In genomic region chr6:30692826-30693225, GRCm38 (mm10) we compare ENCODE assay signal across 8 mouse cellular contexts. TPM values are rescaled to one million over a fixed set of nuclear protein-coding genes. Genes with fewer than 3 reads are reported as not detected.
A peak's percentile ranks its signal among the peaks of the same experiment; 100 is the strongest.
DNase-seq lines count a peak whose midpoint lies in the region; ATAC-seq and TF ChIP-seq lines count a peak whose summit lies in the region.

No protein-coding gene starts in this region.

- H3K9ac ChIP-seq in limb, embryonic 14.5 days (ENCODE audit: low read depth, low read length, severe bottlenecking), result peak overlapping the region; percentile 51
- peak overlapping the region; percentile 69 for H3K9ac ChIP-seq in stomach, postnatal 0 days (ENCODE audit: low read length)

- TF ChIP-seq CTCF in cerebellum, adult 2 months (IDR thresholded peaks at IDR 0.05; ENCODE audit: borderline replicate concordance, insufficient read depth, low read depth, low read length), result no peak
- TF ChIP-seq CTCF in thymus, adult 2 months (IDR thresholded peaks at IDR 0.05; ENCODE audit: borderline replicate concordance, control insufficient read depth, extremely low read depth, insufficient read depth, low read length, poor library complexity), result no peak
- TF ChIP-seq CTCF in stomach, postnatal 0 days (IDR thresholded peaks at IDR 0.05; ENCODE audit: low read depth), result no peak

- no peak for TF ChIP-seq EP300 in stomach, postnatal 0 days (optimal IDR thresholded peaks at IDR 0.05)

- peaks cover 4% of the 10 kb centered on the region; the same call in 1 of the 2 replicates for H3K4me1 ChIP-seq in cerebellum, adult 2 months (ENCODE audit: control insufficient read depth, insufficient read depth, low read length)
- peaks cover 5% of the 10 kb centered on the region for H3K4me1 ChIP-seq in thymus, adult 2 months (replicated peaks; ENCODE audit: control insufficient read depth, insufficient read depth, low read length)
- peaks cover 9% of the 10 kb centered on the region for H3K4me1 ChIP-seq in limb, embryonic 14.5 days (ENCODE audit: control insufficient read depth, insufficient read depth, low read length)
- H3K4me1 ChIP-seq in stomach, postnatal 0 days (replicated peaks; ENCODE audit: control insufficient read depth, insufficient read depth), result peaks cover 5% of the 10 kb centered on the region; the same call in 1 of the 2 replicates

- peak overlapping the region; percentile 61 for H3K4me2 ChIP-seq in limb, embryonic 14.5 days (replicated peaks; ENCODE audit: low read depth, low read length, severe bottlenecking)
- H3K4me2 ChIP-seq in stomach, postnatal 0 days (replicated peaks; ENCODE audit: low read depth), result peak overlapping the region; percentile 72

- no peak for TF ChIP-seq POLR2A in cerebellum, adult 2 months (IDR thresholded peaks at IDR 0.05; ENCODE audit: borderline replicate concordance, insufficient read depth, low read length)
- no peak for TF ChIP-seq POLR2A in thymus, adult 2 months (IDR thresholded peaks at IDR 0.05; ENCODE audit: control insufficient read depth, extremely low read depth, insufficient read depth, low read length, poor library complexity)
- no peak for TF ChIP-seq POLR2A in limb, embryonic 14.5 days (IDR thresholded peaks at IDR 0.05; ENCODE audit: borderline replicate concordance, extremely low read depth, insufficient read depth, insufficient read length)

- no peak for DNase-seq in cerebellum, adult 2 months
- no peak for DNase-seq in cerebellum, postnatal 14 days
- no peak for DNase-seq in thymus, adult 2 months
- no peak for DNase-seq in thymus, postnatal 14 days
- DNase-seq in limb, embryonic 14.5 days (ENCODE audit: low spot score), result no peak
- DNase-seq in stomach, postnatal 0 days (ENCODE audit: low spot score), result no peak
- no peak for DNase-seq in urinary bladder, postnatal 10 days (ENCODE audit: low spot score)

- no peaks in the 10 kb centered on the region for H3K36me3 ChIP-seq in thymus, adult 2 months (ENCODE audit: control insufficient read depth, insufficient read depth, low read length)
- no peaks in the 10 kb centered on the region for H3K36me3 ChIP-seq in limb, embryonic 14.5 days (ENCODE audit: control insufficient read depth, insufficient read depth, low read length)
- no peaks in the 10 kb centered on the region for H3K36me3 ChIP-seq in stomach, postnatal 0 days (ENCODE audit: control insufficient read depth, insufficient read depth, low read length)

- H3K27ac ChIP-seq in cerebellum, adult 2 months (ENCODE audit: insufficient read depth, low read length), result peak overlapping the region; percentile 73
- no peak overlapping the region for H3K27ac ChIP-seq in thymus, adult 2 months (ENCODE audit: control insufficient read depth, insufficient read depth, low read length)
- H3K27ac ChIP-seq in limb, embryonic 14.5 days (replicated peaks; ENCODE audit: low read depth, low read length), result peak overlapping the region; percentile 87
- H3K27ac ChIP-seq in stomach, postnatal 0 days (replicated peaks), result peak overlapping the region; percentile 83

- whole genome bisulfite sequencing in cerebellum, adult 2 months, result 67% methylated on average over 5 of the region's 5 CpGs
- WGBS in thymus, adult 2 months, result 71% methylated on average over 5 of the region's 5 CpGs
- 71% methylated on average over 5 of the region's 5 CpGs for WGBS in limb, embryonic 14.5 days
- 64% methylated on average over 5 of the region's 5 CpGs for WGBS in stomach, postnatal 0 days

- no peaks in the 10 kb centered on the region for H3K27me3 ChIP-seq in cerebellum, adult 2 months (ENCODE audit: control insufficient read depth, insufficient read depth, low read length)
- no peaks in the 10 kb centered on the region for H3K27me3 ChIP-seq in thymus, adult 2 months (ENCODE audit: control insufficient read depth, insufficient read depth, low read length)
- no peaks in the 10 kb centered on the region for H3K27me3 ChIP-seq in limb, embryonic 14.5 days (ENCODE audit: control insufficient read depth, insufficient read depth, low read length)
- H3K27me3 ChIP-seq in stomach, postnatal 0 days (ENCODE audit: control insufficient read depth, insufficient read depth, low read length), result no peaks in the 10 kb centered on the region

- no peak for ATAC-seq in limb, embryonic 14.5 days (ENCODE audit: low FRiP score, low read depth)
- ATAC-seq in stomach, postnatal 0 days (ENCODE audit: low FRiP score, low TSS enrichment), result no peak
- ATAC-seq in monocyte, adult 5-6 weeks (replicated peaks; ENCODE audit: insufficient number of reproducible peaks, low FRiP score, low TSS enrichment, poor library complexity, severe bottlenecking), result no peak

- peak overlapping the region; percentile 94 for H3K4me3 ChIP-seq in cerebellum, adult 2 months (replicated peaks; ENCODE audit: insufficient read depth, low read depth, low read length)
- H3K4me3 ChIP-seq in thymus, adult 2 months (ENCODE audit: control insufficient read depth, insufficient read depth, low read length), result peak overlapping the region; percentile 77
- peak overlapping the region; percentile 37 for H3K4me3 ChIP-seq in limb, embryonic 14.5 days (replicated peaks; ENCODE audit: low read length)
- H3K4me3 ChIP-seq in stomach, postnatal 0 days (ENCODE audit: low read depth, low read length), result peak overlapping the region; percentile 63

- no peaks in the 10 kb centered on the region for H3K9me3 ChIP-seq in limb, embryonic 14.5 days (ENCODE audit: control insufficient read depth, low read length)
- H3K9me3 ChIP-seq in stomach, postnatal 0 days (ENCODE audit: control insufficient read depth, low read length), result no peaks in the 10 kb centered on the region

RNA-seq across cellular contexts. Expression of gene Cep41, which starts 0.7 kb away (rescaled TPM):
- 4.0 and 4.1 TPM in 2 replicates for polyA plus RNA-seq in cerebellum, adult 2 months (2012; rRNA removed)
- 6.6 TPM in 2 replicates for polyA plus RNA-seq in thymus, adult 2 months (2012; rRNA removed)
- 44.3 and 48.5 TPM in 2 replicates for polyA plus RNA-seq in limb, embryonic 14.5 days (2012; rRNA removed)
- polyA plus RNA-seq in limb, embryonic 14.5 days (2014; fragmentation: Nextera tagmentation; extraction: Ambion mirVana), result 41.1 and 50.9 TPM in 2 replicates
- polyA plus RNA-seq in stomach, postnatal 0 days (2015; fragmentation: Nextera tagmentation; extraction: Ambion mirVana), result 4.0 and 4.7 TPM in 2 replicates
- 1.0 to 10.0 TPM in 2 of 3 replicates, not detected in the other for total RNA-seq in monocyte, adult 5-6 weeks (2017)

RNA-seq across cellular contexts. Expression of gene Mest, which starts 30.5 kb away (rescaled TPM):
- 25.3 and 32.9 TPM in 2 replicates for polyA plus RNA-seq in cerebellum, adult 2 months (2012; rRNA removed)
- polyA plus RNA-seq in thymus, adult 2 months (2012; rRNA removed), result 7.2 and 13.3 TPM in 2 replicates
- polyA plus RNA-seq in limb, embryonic 14.5 days (2012; rRNA removed), result 3,348 and 4,195 TPM in 2 replicates
- 2,178 and 2,321 TPM in 2 replicates for polyA plus RNA-seq in limb, embryonic 14.5 days (2014; fragmentation: Nextera tagmentation; extraction: Ambion mirVana)
- 156 and 168 TPM in 2 replicates for polyA plus RNA-seq in stomach, postnatal 0 days (2015; fragmentation: Nextera tagmentation; extraction: Ambion mirVana)
- total RNA-seq in monocyte, adult 5-6 weeks (2017), result 0.86 to 2.5 TPM in 2 of 3 replicates, not detected in the other

RNA-seq across cellular contexts. Expression of gene Cpa1, which starts 53.8 kb away (rescaled TPM):
- not detected in 2 replicates for polyA plus RNA-seq in cerebellum, adult 2 months (2012; rRNA removed)
- not detected in 2 replicates for polyA plus RNA-seq in thymus, adult 2 months (2012; rRNA removed)
- 1.4 and 2.8 TPM in 2 replicates for polyA plus RNA-seq in limb, embryonic 14.5 days (2012; rRNA removed)
- polyA plus RNA-seq in limb, embryonic 14.5 days (2014; fragmentation: Nextera tagmentation; extraction: Ambion mirVana), result 1.1 and 1.3 TPM in 2 replicates
- polyA plus RNA-seq in stomach, postnatal 0 days (2015; fragmentation: Nextera tagmentation; extraction: Ambion mirVana), result 1.3 and 1.5 TPM in 2 replicates
- total RNA-seq in monocyte, adult 5-6 weeks (2017), result not detected in 3 replicates

Comparison
In these comparisons a context has a peak if more than half of its experiments do, and no peak if none do; other contexts are left out.
1. H3K4me3 ChIP-seq: peak in every context shown above with its lines; median percentile 94 in cerebellum, adult 2 months; 77 in thymus, adult 2 months; 63 in stomach, postnatal 0 days; 37 in limb, embryonic 14.5 days.
2. RNA of gene Mest, which starts 30.5 kb away (polyA plus RNA-seq): 2,178 to 4,195 TPM in limb, embryonic 14.5 days; 156 to 168 TPM in stomach, postnatal 0 days, 25.3 to 32.9 TPM in cerebellum, adult 2 months and 7.2 to 13.3 TPM in thymus, adult 2 months; every median in the first group is over 10 times any median in the second.